Mouse (Mus musculus) CD4-positive, CD25-positive, alpha-beta regulatory T cell, adult 9 weeks (primary cell): ENCODE results near the gene Serpina12. TPM values are rescaled to one million over a fixed set of nuclear protein-coding genes. Genes with fewer than 3 reads are reported as not detected.

Experiments used
- polyA plus RNA-seq: library from polyadenylated mRNA; unstranded; fragments of 100-300 nt; shearing (Covaris generic); gene quantifications from one replicate; pipeline ENCODE4 v1.2.1, GENCODE M21; 2017

The Serpina12 gene
- polyA plus RNA-seq, result not detected

GRCm38 (mm10) chr12:104044343-104044742, at the start of gene Serpina12:
Gene Serpina12 (minus strand): TSS chr12:104044443.

GRCm38 (mm10) chr12:104013620-104014019, 30.6 kb downstream of the Serpina12 start, which contains the start of gene Serpina9:
Gene Serpina9 (minus strand): TSS chr12:104013755.

GRCm38 (mm10) chr12:103989857-103990256, 54.4 kb downstream of the Serpina12 start, which contains the start of gene Serpina11:
Gene Serpina11 (minus strand): TSS chr12:103989957.

Other genes starting within 250 kb of the Serpina12 start
- not detected for gene Serpina1b, start 214.1 kb downstream of the Serpina12 start, polyA plus RNA-seq
- not detected for gene Serpina1a, start 180.9 kb downstream of the Serpina12 start, polyA plus RNA-seq
- not detected for gene Serpina1c, start 139.6 kb downstream of the Serpina12 start, polyA plus RNA-seq
- gene Serpina1e, start 85.5 kb downstream of the Serpina12 start, polyA plus RNA-seq, result not detected
- not detected for gene Serpina11, start 54.5 kb downstream of the Serpina12 start, polyA plus RNA-seq
- 5.3 TPM for gene Serpina9, start 30.7 kb downstream of the Serpina12 start, polyA plus RNA-seq
- not detected for gene Serpina5, start 56.7 kb upstream of the Serpina12 start, polyA plus RNA-seq
- not detected for gene Serpina3a, start 68.3 kb upstream of the Serpina12 start, polyA plus RNA-seq
- gene Serpina3b, start 83.6 kb upstream of the Serpina12 start, polyA plus RNA-seq, result not detected
- gene Serpina3c, start 109.4 kb upstream of the Serpina12 start, polyA plus RNA-seq, result not detected
- 10.3 TPM for gene Serpina3f, start 170.1 kb upstream of the Serpina12 start, polyA plus RNA-seq
- 249 TPM for gene Serpina3g, start 191.8 kb upstream of the Serpina12 start, polyA plus RNA-seq
- gene Serpina3i, start 218.7 kb upstream of the Serpina12 start, polyA plus RNA-seq, result not detected